22 mouse cellular contexts compared by ENCODE assay signal in the genomic region with DNA sequence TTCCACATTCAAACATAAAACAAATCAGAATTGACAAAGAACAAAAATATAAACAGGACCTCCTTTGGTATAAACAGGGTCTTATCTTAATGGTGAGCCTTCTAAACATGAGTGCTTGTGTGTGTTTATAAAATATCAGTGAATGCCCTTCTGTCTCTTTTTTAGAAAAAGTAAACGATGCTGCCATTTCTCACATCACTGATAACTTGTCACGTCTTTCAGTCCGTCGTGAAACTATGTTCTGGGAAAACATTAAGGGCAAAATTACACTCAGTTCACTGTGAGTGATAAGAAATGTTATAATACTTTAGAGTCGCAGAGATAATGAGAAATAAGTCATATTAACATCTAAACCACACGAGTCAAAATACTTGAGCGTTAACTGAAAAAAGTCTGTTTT.
DNase-seq lines count a peak whose midpoint lies in the region; ATAC-seq and TF ChIP-seq lines count a peak whose summit lies in the region.
"Had no signal": no experiment of that assay in that cellular context is flagged by ENCODE, and none has a peak within 500 bp of the region (broad histone marks: within the 10 kb centered on the region; RNA-seq: fewer than 3 reads in every experiment).

No protein-coding gene starts in this region.

- TF ChIP-seq EP300 in liver, postnatal 0 days (IDR thresholded peaks at IDR 0.05; ENCODE audit: low read depth): no peak
- TF ChIP-seq EP300 in lung, postnatal 0 days (IDR thresholded peaks at IDR 0.05): peak; percentile 32; the same call in 1 of the 2 replicates

- ATAC-seq in liver, postnatal 0 days: no peak
- ATAC-seq in lung, embryonic 14.5 days (ENCODE audit: insufficient read depth): peak; percentile 38
- no peak for ATAC-seq in lung, postnatal 0 days
- ATAC-seq: activated CD4-positive, CD25-positive, alpha-beta regulatory T cell, adult 4 months; CD4-positive, CD25-positive, alpha-beta regulatory T cell, adult 4 months; Patski had no signal

- TF ChIP-seq POLR2A in liver, adult 2 months (IDR thresholded peaks at IDR 0.05; ENCODE audit: extremely low read depth, insufficient read depth, low read length): no peak
- TF ChIP-seq POLR2A in lung, adult 2 months (IDR thresholded peaks at IDR 0.05; ENCODE audit: borderline replicate concordance, extremely low read depth, low read depth, low read length): no peak

- no peaks in the 10 kb centered on the region for H3K27me3 ChIP-seq in heart, embryonic 10.5 days (ENCODE audit: insufficient read depth, poor library complexity, severe bottlenecking)
- no peaks in the 10 kb centered on the region for H3K27me3 ChIP-seq in liver, adult 2 months (ENCODE audit: control insufficient read depth, insufficient read depth, low read length)
- no peaks in the 10 kb centered on the region for H3K27me3 ChIP-seq in liver, postnatal 0 days (ENCODE audit: insufficient read depth, low read length)
- no peaks in the 10 kb centered on the region for H3K27me3 ChIP-seq in lung, embryonic 14.5 days (ENCODE audit: insufficient read depth, low read length)
- H3K27me3 ChIP-seq in lung, postnatal 0 days (replicated peaks; ENCODE audit: insufficient read depth, low read length): no peaks in the 10 kb centered on the region
- H3K27me3 ChIP-seq: CH12.LX, Patski had no signal

- intact Hi-C loops in heart, postnatal 36 days (cut with DNase I): no loop called here

- DNase-seq in heart, embryonic 10.5 days (ENCODE audit: low spot score): no peak
- DNase-seq in heart, postnatal 36 days: no peak
- peak; percentile 51 for DNase-seq in liver, adult 2 months (ENCODE audit: extremely low read depth, low read depth, low spot score)
- DNase-seq in liver, postnatal 0 days: no peak
- peak; percentile 59 for DNase-seq in lung, embryonic 14.5 days
- no peak for DNase-seq in lung, postnatal 25 days (ENCODE audit: low spot score)
- no peak for DNase-seq in lung, postnatal 0 days (ENCODE audit: low spot score)
- no peak for DNase-seq in lung, adult 2 months
- DNase-seq: adrenal gland, adult 2 months; adrenal gland, adult 8-10 months; adrenal gland, postnatal 10 days; adrenal gland, postnatal 14 days; adrenal gland, postnatal 25 days; adrenal gland, postnatal 36 days; B cell, adult 2 months; cerebellum, adult 11 months; cerebellum, adult 11-12 months had no signal

- no peaks in the 10 kb centered on the region for H3K79me2 ChIP-seq in liver, adult 2 months (ENCODE audit: control insufficient read depth, insufficient read depth, low read length)

- no peak for TF ChIP-seq CTCF in liver, adult 2 months (IDR thresholded peaks at IDR 0.05; ENCODE audit: low read depth, low read length)
- TF ChIP-seq CTCF in liver, postnatal 0 days (IDR thresholded peaks at IDR 0.05; ENCODE audit: low read depth): no peak
- TF ChIP-seq CTCF in lung, embryonic 14.5 days (IDR thresholded peaks at IDR 0.05; ENCODE audit: low read depth): no peak
- no peak for TF ChIP-seq CTCF in lung, postnatal 0 days (IDR thresholded peaks at IDR 0.05)
- TF ChIP-seq CTCF in lung, adult 2 months (IDR thresholded peaks at IDR 0.05; ENCODE audit: insufficient read depth, low read length): no peak

- no peak overlapping the region for H3K9ac ChIP-seq in liver, adult 2 months (ENCODE audit: low read depth, low read length)
- no peak overlapping the region for H3K9ac ChIP-seq in liver, postnatal 0 days (replicated peaks)
- H3K9ac ChIP-seq in lung, embryonic 14.5 days: no peak overlapping the region
- H3K9ac ChIP-seq in lung, postnatal 0 days (replicated peaks; ENCODE audit: low read depth): no peak overlapping the region

- WGBS in heart, embryonic 10.5 days: 48% methylated on average over 7 of the region's 7 CpGs
- 74% methylated on average over 7 of the region's 7 CpGs for WGBS in liver, adult 2 months
- 73% methylated on average over 7 of the region's 7 CpGs for WGBS in liver, postnatal 0 days (ENCODE audit: insufficient replicate concordance)
- 24% methylated on average over 7 of the region's 7 CpGs for WGBS in lung, embryonic 14.5 days
- whole genome bisulfite sequencing in lung, postnatal 0 days: 28% methylated on average over 7 of the region's 7 CpGs
- WGBS in lung, adult 2 months: 27% methylated on average over 7 of the region's 7 CpGs

- H3K4me2 ChIP-seq in liver, postnatal 0 days (ENCODE audit: low read depth, low read length): no peak overlapping the region
- no peak overlapping the region for H3K4me2 ChIP-seq in lung, embryonic 14.5 days
- no peak overlapping the region for H3K4me2 ChIP-seq in lung, postnatal 0 days (replicated peaks; ENCODE audit: low read depth, low read length)

- H3K4me3 ChIP-seq in heart, embryonic 10.5 days: no peak overlapping the region
- no peak overlapping the region for H3K4me3 ChIP-seq in liver, adult 2 months (ENCODE audit: insufficient read depth, low read depth, low read length)
- no peak overlapping the region for H3K4me3 ChIP-seq in liver, postnatal 0 days (ENCODE audit: low read depth, low read length)
- H3K4me3 ChIP-seq in lung, embryonic 14.5 days (ENCODE audit: low read depth, low read length): no peak overlapping the region
- no peak overlapping the region for H3K4me3 ChIP-seq in lung, postnatal 0 days (ENCODE audit: low read depth, low read length)
- no peak overlapping the region for H3K4me3 ChIP-seq in lung, adult 2 months (replicated peaks; ENCODE audit: extremely low read depth, low read depth, low read length)

- H3K4me1 ChIP-seq in heart, embryonic 10.5 days: peaks cover 4% of the 10 kb centered on the region; the same call in 1 of the 2 replicates
- no peaks in the 10 kb centered on the region for H3K4me1 ChIP-seq in liver, adult 2 months (ENCODE audit: control insufficient read depth, insufficient read depth, low read length)
- H3K4me1 ChIP-seq in liver, postnatal 0 days (ENCODE audit: insufficient read depth): no peaks in the 10 kb centered on the region
- no peaks in the 10 kb centered on the region for H3K4me1 ChIP-seq in lung, embryonic 14.5 days (ENCODE audit: insufficient read depth)
- no peaks in the 10 kb centered on the region for H3K4me1 ChIP-seq in lung, postnatal 0 days (ENCODE audit: insufficient read depth, low read depth, low read length)
- no peaks in the 10 kb centered on the region; the same call in 1 of the 2 replicates for H3K4me1 ChIP-seq in lung, adult 2 months (ENCODE audit: control insufficient read depth, insufficient read depth, low read length)

- no peaks in the 10 kb centered on the region for H3K36me3 ChIP-seq in heart, embryonic 10.5 days
- H3K36me3 ChIP-seq in liver, adult 2 months (ENCODE audit: control insufficient read depth, insufficient read depth, low read length): no peaks in the 10 kb centered on the region
- no peaks in the 10 kb centered on the region for H3K36me3 ChIP-seq in liver, postnatal 0 days (replicated peaks; ENCODE audit: insufficient read depth, low read length)
- H3K36me3 ChIP-seq in lung, embryonic 14.5 days (ENCODE audit: insufficient read depth): no peaks in the 10 kb centered on the region
- no peaks in the 10 kb centered on the region for H3K36me3 ChIP-seq in lung, postnatal 0 days (ENCODE audit: insufficient read depth, low read length)
- H3K36me3 ChIP-seq: G1E had no signal

- H3K9me3 ChIP-seq in heart, embryonic 10.5 days: no peaks in the 10 kb centered on the region
- H3K9me3 ChIP-seq in liver, postnatal 0 days (ENCODE audit: low read length): no peaks in the 10 kb centered on the region
- H3K9me3 ChIP-seq in lung, embryonic 14.5 days (ENCODE audit: low read depth, low read length): no peaks in the 10 kb centered on the region
- H3K9me3 ChIP-seq in lung, postnatal 0 days (ENCODE audit: low read length): no peaks in the 10 kb centered on the region
- H3K9me3 ChIP-seq: G1E had no signal

- peak overlapping the region; percentile 29; the same call in 1 of the 2 replicates for H3K27ac ChIP-seq in heart, embryonic 10.5 days
- no peak overlapping the region for H3K27ac ChIP-seq in liver, adult 2 months (replicated peaks; ENCODE audit: insufficient read depth, low read depth, low read length)
- H3K27ac ChIP-seq in liver, postnatal 0 days (ENCODE audit: low read depth): no peak overlapping the region
- H3K27ac ChIP-seq in lung, embryonic 14.5 days (ENCODE audit: low read depth): no peak overlapping the region
- no peak overlapping the region for H3K27ac ChIP-seq in lung, postnatal 0 days (ENCODE audit: low read length)

Comparison
In these comparisons a context has a peak if more than half of its experiments do, and no peak if none do; other contexts are left out.
1. DNase-seq: peak in liver, adult 2 months (single experiment) and lung, embryonic 14.5 days (single experiment); none in heart, embryonic 10.5 days (single experiment), heart, postnatal 36 days (0 of 2), liver, postnatal 0 days (single experiment), lung, postnatal 25 days (single experiment), lung, postnatal 0 days (single experiment) and lung, adult 2 months (single experiment).